Mouse (Mus musculus) adrenal gland, postnatal 0 days (tissue): ENCODE measurements around the gene Zyg11b. TPM values are rescaled to one million over a fixed set of nuclear protein-coding genes. Genes with fewer than 3 reads are reported as not detected.

Experiments
- polyA plus RNA-seq: library from polyadenylated mRNA; unstranded; fragments of >200 nt; fragmentation: Nextera tagmentation; extraction: Ambion mirVana; gene quantifications from 2 replicates; pipeline ENCODE4 v1.2.1, GENCODE M21; 2015

Zyg11b gene
- 7.5 and 7.8 TPM in 2 replicates for polyA plus RNA-seq

DNA sequence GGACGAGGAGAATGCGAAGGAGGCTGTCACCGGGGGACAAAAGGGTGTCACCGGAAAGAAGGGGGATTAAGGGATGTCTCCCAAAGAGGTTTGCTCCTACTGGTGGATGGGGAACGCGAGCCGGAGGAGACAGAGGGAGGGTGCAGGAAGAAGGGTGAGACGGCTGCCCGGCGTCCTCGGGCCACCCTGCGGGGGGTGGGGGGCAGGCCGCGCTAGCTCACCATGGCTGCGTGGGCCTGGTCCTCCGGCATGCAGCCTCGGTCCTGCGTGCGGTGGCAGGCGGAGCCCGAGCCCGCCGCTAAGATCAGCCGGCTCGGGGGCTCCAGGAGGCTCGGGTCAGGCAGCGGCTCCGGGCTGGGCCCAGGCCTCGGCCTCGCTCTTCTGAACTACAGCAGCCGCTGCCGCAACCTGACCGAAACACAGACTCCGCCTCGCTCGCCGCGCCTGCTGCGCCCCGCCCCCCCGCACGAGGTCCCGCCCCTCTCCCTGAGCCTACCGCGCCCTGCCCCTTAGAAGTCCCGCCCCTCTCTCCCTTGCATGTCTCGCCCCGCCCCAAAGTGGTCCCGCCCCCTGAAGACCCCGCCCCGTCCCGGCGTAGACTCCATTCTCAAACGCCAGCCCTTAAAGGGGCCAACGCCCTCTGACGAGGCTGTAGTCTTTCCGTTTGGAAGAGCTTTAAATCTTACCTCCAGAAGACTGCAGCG, at the start of gene Zyg11b:
TSS of gene Zyg11b (minus strand) at position 427 of the 704 bp plus-strand sequence.

DNA sequence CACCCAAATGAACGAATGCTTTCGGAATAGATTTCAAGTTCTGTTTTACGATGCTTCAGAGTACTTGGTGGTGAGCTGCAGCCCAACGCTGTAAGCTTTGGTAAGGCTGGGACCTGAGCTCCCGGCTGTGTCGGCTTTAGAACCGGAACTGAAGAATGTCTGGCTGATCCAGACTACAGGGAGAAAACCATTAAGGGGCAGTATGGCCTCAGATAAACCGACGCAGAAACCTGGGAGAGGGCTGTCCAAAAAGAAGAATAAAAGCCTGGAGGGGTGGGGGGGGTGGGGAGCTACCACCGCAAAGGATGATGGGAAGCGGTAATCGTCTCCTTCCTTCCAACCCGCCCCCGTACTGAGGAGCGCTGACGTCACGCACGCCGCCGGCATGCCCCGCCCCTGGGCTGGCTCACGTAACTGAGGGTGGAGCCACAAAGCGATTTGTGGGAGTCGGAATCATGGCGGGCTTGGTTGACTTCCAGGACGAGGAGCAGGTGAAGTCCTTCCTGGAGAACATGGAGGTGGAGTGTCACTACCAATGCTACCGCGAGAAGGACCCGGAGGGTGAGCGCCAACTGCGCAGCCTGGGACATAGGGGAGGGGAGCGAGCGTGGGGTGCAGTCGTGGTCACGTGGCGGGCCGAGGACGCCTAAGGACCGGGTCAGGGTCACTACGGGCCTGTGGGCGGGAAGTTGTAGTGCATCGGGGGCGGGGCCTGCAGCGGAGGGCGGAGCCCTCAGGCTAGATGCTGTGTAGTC, 27.0 kb upstream of the Zyg11b start, which contains the start of gene Coa7:
TSS of gene Coa7 (plus strand) at position 411 of the 755 bp plus-strand sequence.

DNA sequence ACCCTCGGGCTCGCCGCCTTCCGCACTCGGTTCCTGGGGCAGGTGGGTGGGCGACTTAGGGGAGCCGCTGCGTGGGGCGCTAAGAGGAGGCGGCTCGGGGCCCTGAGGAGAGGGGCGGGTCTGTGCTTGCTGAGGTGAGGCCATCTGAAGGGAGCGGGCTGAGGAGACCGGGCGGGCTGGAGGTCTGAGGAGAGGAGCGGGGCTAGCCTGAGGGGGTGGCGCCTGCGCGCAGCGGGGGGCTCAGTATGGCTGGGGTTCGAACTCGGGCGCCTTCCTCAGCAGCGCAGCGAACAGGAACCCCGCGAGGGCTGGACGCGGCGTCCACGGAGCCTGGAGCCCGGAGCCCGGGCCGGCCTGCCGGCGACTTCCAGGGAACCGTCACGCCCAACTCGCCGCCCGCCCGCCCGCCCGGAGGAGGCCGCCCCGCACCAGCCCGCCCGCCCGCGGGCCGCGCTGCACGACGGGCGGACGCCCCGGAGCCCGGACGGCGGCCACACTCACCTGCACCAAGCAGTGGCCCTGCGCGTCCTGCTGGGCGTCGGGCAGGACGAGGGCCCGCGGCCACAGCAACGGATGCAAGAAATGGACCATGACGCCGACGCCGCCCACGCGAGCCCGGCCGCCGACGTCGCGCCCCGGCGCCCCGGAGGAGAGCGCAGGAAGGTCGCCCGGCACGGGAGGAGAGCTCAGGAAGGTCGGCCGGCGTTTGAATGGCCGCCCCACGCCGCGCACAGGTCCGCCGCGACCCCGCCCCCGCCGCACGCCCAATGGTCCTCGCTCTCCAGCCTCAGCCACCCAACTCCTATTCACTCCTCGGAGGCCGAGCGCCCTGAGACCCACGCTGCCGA, 83.3 kb downstream of the Zyg11b start, which contains the start of gene Zyg11a:
TSS of gene Zyg11a (minus strand) at position 717 of the 848 bp plus-strand sequence.

Other genes with a start within 250 kb of the Zyg11b start
- 6.5 and 20.0 TPM in 2 replicates for gene Podn, start 204.7 kb downstream of the Zyg11b start, polyA plus RNA-seq
- 422 and 442 TPM in 2 replicates for gene Scp2, start 156.1 kb downstream of the Zyg11b start, polyA plus RNA-seq
- gene Echdc2, start 135.7 kb downstream of the Zyg11b start, polyA plus RNA-seq: 29.6 and 40.9 TPM in 2 replicates
- gene Zyg11a, start 83.0 kb downstream of the Zyg11b start, polyA plus RNA-seq: 0.07 TPM in 1 of 2 replicates, not detected in the other
- 84.4 and 103 TPM in 2 replicates for gene Coa7, start 27.0 kb upstream of the Zyg11b start, polyA plus RNA-seq
- 7.7 and 18.6 TPM in 2 replicates for gene Shisal2a, start 82.3 kb upstream of the Zyg11b start, polyA plus RNA-seq
- gene Gpx7, start 105.9 kb upstream of the Zyg11b start, polyA plus RNA-seq: 64.7 and 93.1 TPM in 2 replicates
- 38.3 and 50.2 TPM in 2 replicates for gene Tut4, start 158.3 kb upstream of the Zyg11b start, polyA plus RNA-seq